In the genomic region with DNA sequence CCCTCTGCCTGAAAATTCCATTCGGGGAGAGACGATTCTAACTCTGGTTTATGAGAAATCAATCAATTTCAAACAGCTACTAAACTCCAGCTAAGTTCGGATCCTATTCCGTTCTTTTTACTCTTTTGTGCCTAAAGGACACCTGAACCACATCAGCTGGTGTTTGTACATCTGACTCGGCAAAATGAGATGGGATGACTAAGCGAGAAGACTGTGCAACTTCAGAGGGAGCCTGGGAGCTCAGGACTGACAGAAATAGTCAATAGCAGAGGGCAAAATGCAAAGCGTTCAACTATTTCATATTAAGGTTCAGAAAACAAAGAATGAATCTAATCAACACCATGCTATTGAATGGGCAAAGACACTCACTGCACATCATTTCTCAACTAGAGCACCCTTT, we compare ENCODE assay signal across 15 mouse cellular contexts. TPM values are rescaled to one million over a fixed set of nuclear protein-coding genes. Genes with fewer than 3 reads are reported as not detected.
A peak's percentile ranks its signal among the peaks of the same experiment; 100 is the strongest.
DNase-seq lines count a peak whose midpoint lies in the region; ATAC-seq and TF ChIP-seq lines count a peak whose summit lies in the region.
"Had no signal": no experiment of that assay in that cellular context is flagged by ENCODE, and none has a peak within 500 bp of the region (broad histone marks: within the 10 kb centered on the region; RNA-seq: fewer than 3 reads in every experiment).

No protein-coding gene starts in this region.

- no peak overlapping the region for H3K4me2 ChIP-seq in forebrain, embryonic 11.5 days (ENCODE audit: low read depth, low read length, severe bottlenecking)
- H3K4me2 ChIP-seq in heart, embryonic 15.5 days: peak overlapping the region; percentile 68
- H3K4me2 ChIP-seq: lung, embryonic 14.5 days; midbrain, embryonic 13.5 days had no signal

- 74% methylated on average over 7 of the region's 7 CpGs for WGBS in heart, embryonic 10.5 days
- WGBS in forebrain, embryonic 11.5 days: 81% methylated on average over 7 of the region's 7 CpGs
- WGBS in heart, embryonic 15.5 days: 53% methylated on average over 7 of the region's 7 CpGs

- H3K36me3 ChIP-seq in heart, embryonic 10.5 days: no peaks in the 10 kb centered on the region
- no peaks in the 10 kb centered on the region for H3K36me3 ChIP-seq in forebrain, embryonic 11.5 days (ENCODE audit: control insufficient read depth, insufficient read depth, low read length)
- no peaks in the 10 kb centered on the region for H3K36me3 ChIP-seq in heart, embryonic 15.5 days
- H3K36me3 ChIP-seq: midbrain, embryonic 13.5 days had no signal

- H3K27ac ChIP-seq in heart, embryonic 10.5 days: peak overlapping the region; percentile 91
- H3K27ac ChIP-seq in left cerebral cortex, adult 2 months: peak overlapping the region; percentile 85
- no peak overlapping the region for H3K27ac ChIP-seq in forebrain, embryonic 11.5 days (ENCODE audit: low read depth, low read length)
- peak overlapping the region; percentile 94 for H3K27ac ChIP-seq in heart, embryonic 15.5 days
- H3K27ac ChIP-seq: macrophage; midbrain, embryonic 13.5 days had no signal

- H3K27me3 ChIP-seq in heart, embryonic 10.5 days (ENCODE audit: insufficient read depth, poor library complexity, severe bottlenecking): no peaks in the 10 kb centered on the region
- no peaks in the 10 kb centered on the region for H3K27me3 ChIP-seq in forebrain, embryonic 11.5 days (ENCODE audit: control insufficient read depth, insufficient read depth, low read length)
- no peaks in the 10 kb centered on the region for H3K27me3 ChIP-seq in heart, embryonic 15.5 days

- H3K4me3 ChIP-seq in heart, embryonic 10.5 days: no peak overlapping the region
- H3K4me3 ChIP-seq in left cerebral cortex, adult 2 months: no peak overlapping the region
- no peak overlapping the region for H3K4me3 ChIP-seq in forebrain, embryonic 11.5 days (ENCODE audit: low read depth, low read length)
- H3K4me3 ChIP-seq in heart, embryonic 15.5 days: peak overlapping the region; percentile 54; the same call in 1 of the 2 replicates
- H3K4me3 ChIP-seq: midbrain, embryonic 13.5 days had no signal

- H3K9me3 ChIP-seq in heart, embryonic 10.5 days: no peaks in the 10 kb centered on the region
- H3K9me3 ChIP-seq in forebrain, embryonic 11.5 days (ENCODE audit: control insufficient read depth, low read length): no peaks in the 10 kb centered on the region
- no peaks in the 10 kb centered on the region for H3K9me3 ChIP-seq in heart, embryonic 15.5 days (replicated peaks)
- H3K9me3 ChIP-seq: midbrain, embryonic 13.5 days had no signal

- TF ChIP-seq CTCF in left cerebral cortex, adult 2 months (IDR thresholded peaks at IDR 0.05): no peak

- no peak for DNase-seq in heart, embryonic 10.5 days (ENCODE audit: low spot score)
- no peak for DNase-seq in heart, adult 8-10 months (ENCODE audit: low spot score)
- no peak for DNase-seq in left cerebral cortex, adult 2 months (ENCODE audit: extremely low spot score in 1 of 2, low spot score in 2 of 2)
- no peak for DNase-seq in left cerebral cortex, postnatal 10 days (ENCODE audit: extremely low spot score in 1 of 2, low spot score in 2 of 2)
- no peak for DNase-seq in forebrain, embryonic 11.5 days (ENCODE audit: low spot score)
- DNase-seq in adipocyte (ENCODE audit: low spot score): no peak
- no peak for DNase-seq in cerebellum, postnatal 36 days
- DNase-seq: spleen, adult 18-20 months had no signal

- H3K9ac ChIP-seq in forebrain, embryonic 11.5 days (ENCODE audit: low read length): peak overlapping the region; percentile 41
- H3K9ac ChIP-seq in heart, embryonic 15.5 days: no peak overlapping the region
- H3K9ac ChIP-seq: lung, embryonic 14.5 days; midbrain, embryonic 13.5 days had no signal

- ATAC-seq in forebrain, embryonic 11.5 days (replicated peaks; ENCODE audit: low FRiP score): no peak
- no peak for ATAC-seq in heart, embryonic 15.5 days (replicated peaks; ENCODE audit: insufficient number of reproducible peaks, insufficient read depth, low FRiP score, low read depth)
- ATAC-seq: intestine, embryonic 16.5 days had no signal

- intact Hi-C loops in left cerebral cortex, adult 2 months (cut with DNase I): no loop called here
- intact Hi-C loops in left cerebral cortex, postnatal 10 days (cut with DNase I): no loop called here

- H3K4me1 ChIP-seq in heart, embryonic 10.5 days: peaks cover 19% of the 10 kb centered on the region; the same call in 1 of the 2 replicates
- peaks cover 6% of the 10 kb centered on the region; the same call in 1 of the 2 replicates for H3K4me1 ChIP-seq in forebrain, embryonic 11.5 days (replicated peaks; ENCODE audit: control insufficient read depth, insufficient read depth, low read length)
- H3K4me1 ChIP-seq in heart, embryonic 15.5 days (replicated peaks): peaks cover 13% of the 10 kb centered on the region
- H3K4me1 ChIP-seq: midbrain, embryonic 13.5 days had no signal

RNA-seq across cellular contexts. Expression of a gene that starts 0.4 kb away (rescaled TPM):
- polyA plus RNA-seq in heart, embryonic 10.5 days (2016; fragmentation: Nextera tagmentation; extraction: Ambion mirVana): 42.9 and 76.4 TPM in 2 replicates
- 10 to 100 TPM; 15.4 to 22.3 (median 18.7) TPM for total RNA-seq in heart, adult 8-10 months (2022)
- 1 to 10 TPM; 6.6 to 8.1 TPM for total RNA-seq in left cerebral cortex, adult 2 months (2021)
- total RNA-seq in left cerebral cortex, postnatal 10 days (2021): 1 to 10 TPM; 9.0 to 9.7 TPM
- not detected in 2 replicates for polyA plus RNA-seq in forebrain, embryonic 11.5 days (2014; fragmentation: Nextera tagmentation; extraction: Ambion mirVana)
- polyA plus RNA-seq in heart, embryonic 15.5 days (2015; fragmentation: Nextera tagmentation; extraction: Ambion mirVana): 39.1 and 52.7 TPM in 2 replicates
- total RNA-seq: liver, adult 2 months; MEL had no signal
- polyA plus RNA-seq: intestine, embryonic 16.5 days; liver, adult 2 months; lung, embryonic 14.5 days; macrophage had no signal

RNA-seq across cellular contexts. Expression of a gene that starts 45.5 kb away (rescaled TPM):
- polyA plus RNA-seq in heart, embryonic 10.5 days (2016; fragmentation: Nextera tagmentation; extraction: Ambion mirVana): 18.0 and 22.4 TPM in 2 replicates
- 10 to 100 TPM; 16.4 to 18.9 (median 18.0) TPM for total RNA-seq in heart, adult 8-10 months (2022)
- 10 to 100 TPM; 22.6 to 22.8 TPM for total RNA-seq in left cerebral cortex, adult 2 months (2021)
- 10 to 100 TPM; 19.0 to 20.5 TPM for total RNA-seq in left cerebral cortex, postnatal 10 days (2021)
- 18.7 and 21.1 TPM in 2 replicates for polyA plus RNA-seq in forebrain, embryonic 11.5 days (2014; fragmentation: Nextera tagmentation; extraction: Ambion mirVana)
- polyA plus RNA-seq in heart, embryonic 15.5 days (2015; fragmentation: Nextera tagmentation; extraction: Ambion mirVana): 14.2 and 17.6 TPM in 2 replicates
